Mouse (Mus musculus) spleen, postnatal 10 days (tissue): ENCODE results near the gene Spink8.
"Not testable (repeated sequence)": the region's sequence is repeated elsewhere in the genome, so short reads cannot be mapped to it uniquely, and the experiment has no call there.

Experiments
- DNase-seq, 2 experiments: peaks; one replicate each; pipeline ENCODE4 v3.0.0; 2021 to 2022; ENCODE audit warnings: low spot score in 2 of 2

Gene Spink8

DNA sequence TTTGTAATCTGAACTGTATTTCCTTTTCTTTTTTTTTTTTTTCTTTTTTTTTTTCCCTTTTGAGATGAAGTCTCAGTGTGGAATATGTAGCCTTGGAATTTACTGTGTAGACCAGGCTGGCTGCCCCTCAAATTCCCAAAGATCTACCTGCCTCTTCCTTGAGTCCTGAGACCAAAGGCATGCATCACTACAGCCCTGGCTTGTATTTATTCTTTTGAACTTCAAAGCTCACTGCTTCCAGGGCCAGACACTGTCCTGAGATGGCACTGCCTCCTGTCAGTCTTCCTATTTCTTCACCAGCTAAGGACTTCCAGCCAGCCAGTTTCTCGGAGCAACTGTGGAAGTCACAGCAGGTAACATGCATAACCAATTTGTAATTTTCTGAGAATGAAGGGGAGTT is at the start of gene Spink8:
TSS of gene Spink8 (plus strand) at position 301 of the 400 bp plus-strand sequence.
- DNase-seq: no peak

DNA sequence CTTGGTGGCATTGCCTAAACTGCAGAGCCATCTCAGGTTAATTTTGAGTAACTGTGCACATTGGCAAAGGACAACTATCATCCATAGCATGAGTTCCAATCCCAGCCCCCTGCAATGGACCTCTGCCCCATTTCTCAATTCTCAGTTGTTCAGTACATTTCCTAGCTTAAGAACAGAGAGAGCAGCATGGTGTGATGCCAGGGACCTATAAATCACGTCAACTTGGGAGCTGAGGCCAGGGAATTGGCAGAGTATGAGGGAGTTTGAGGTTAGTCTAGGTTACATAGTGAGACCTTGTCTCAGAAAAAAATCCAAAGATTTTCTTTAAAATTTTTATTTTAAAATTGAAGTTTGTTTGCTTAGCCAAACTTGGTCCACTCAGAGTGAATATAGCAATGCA is 45.2 kb upstream of the Spink8 start:
- DNase-seq: not testable (repeated sequence)

DNA sequence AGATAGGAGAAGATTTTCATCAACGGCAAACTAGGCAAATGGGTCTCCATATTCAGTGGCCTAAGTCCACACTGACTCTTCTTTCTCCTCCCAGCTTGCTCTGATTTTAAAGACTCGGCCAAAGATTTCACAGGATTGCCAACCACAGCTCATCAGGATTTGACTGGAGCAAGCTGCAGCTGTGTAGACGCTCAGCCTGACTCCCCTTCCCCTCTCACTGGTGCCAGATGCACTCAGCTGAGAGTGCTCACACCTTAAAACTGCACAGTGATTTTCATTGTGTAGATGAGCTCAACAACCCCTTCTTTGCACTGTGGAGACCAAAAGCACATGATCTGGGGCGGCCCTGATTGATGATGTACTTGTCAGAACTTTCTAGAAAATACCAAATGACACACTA is 21.5 kb upstream of the Spink8 start, which contains the start of gene Fbxw27:
TSS of gene Fbxw27 (minus strand) at position 101 of the 400 bp plus-strand sequence.
- not testable (repeated sequence) for DNase-seq

DNA sequence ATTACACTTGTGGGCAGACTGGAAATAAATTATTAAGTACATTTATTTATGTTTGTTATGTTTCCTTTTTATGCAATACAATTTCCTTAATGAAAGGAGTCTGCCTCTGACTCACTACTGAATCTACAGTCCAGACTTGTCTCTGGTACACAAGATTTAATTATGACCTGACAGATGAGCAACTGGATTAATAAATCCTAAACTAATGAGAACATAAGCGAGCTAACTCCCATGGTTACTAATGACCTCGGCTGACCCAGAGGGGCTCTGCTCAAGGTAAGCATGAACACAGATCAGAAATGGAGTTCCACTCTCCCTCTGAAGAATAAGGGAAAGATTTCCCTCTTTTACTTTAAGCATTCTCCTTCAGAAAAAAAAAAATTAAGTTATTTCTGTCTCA is 16.9 kb upstream of the Spink8 start:
- no peak for DNase-seq

DNA sequence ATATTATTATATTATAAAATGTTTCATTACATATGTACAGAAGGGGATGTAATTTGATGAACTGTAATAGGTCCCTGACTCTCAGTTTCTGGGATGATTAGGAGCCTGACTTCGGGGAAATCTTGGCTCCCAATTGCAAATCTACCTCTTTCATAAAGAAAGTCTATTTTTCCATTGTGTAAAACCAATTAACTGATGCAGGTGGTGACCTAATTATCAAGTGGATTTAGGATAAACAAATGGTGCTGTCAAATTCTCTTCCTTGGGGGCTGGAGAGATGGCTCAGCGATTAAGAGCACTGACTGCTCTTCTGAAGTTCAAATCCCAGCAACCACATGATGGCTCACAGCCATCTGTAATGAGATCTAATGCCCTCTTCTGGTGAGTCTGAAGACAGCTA is 16.3 kb upstream of the Spink8 start:
- no peak for DNase-seq

DNA sequence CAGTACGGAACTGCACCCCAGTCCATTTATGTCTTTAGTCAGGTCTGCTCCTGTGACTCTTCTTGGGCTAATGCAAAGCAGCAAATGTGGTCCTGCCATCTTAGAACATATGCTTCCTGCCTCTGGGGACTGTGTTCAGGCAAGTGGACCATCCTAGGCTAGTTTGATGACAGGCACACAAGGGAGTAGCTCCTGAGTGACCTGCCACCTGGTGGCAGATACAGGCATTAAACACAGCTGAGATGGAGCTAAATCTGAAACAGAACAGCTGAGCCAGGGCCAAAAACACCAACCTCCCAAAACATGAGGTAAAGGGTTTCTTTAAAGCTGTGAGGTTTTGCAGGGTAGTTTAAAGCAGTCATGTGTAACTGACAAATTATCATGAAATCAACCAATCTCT is 14.0 kb upstream of the Spink8 start:
- peak in 1 of 2 experiments; percentile 22 for DNase-seq

DNA sequence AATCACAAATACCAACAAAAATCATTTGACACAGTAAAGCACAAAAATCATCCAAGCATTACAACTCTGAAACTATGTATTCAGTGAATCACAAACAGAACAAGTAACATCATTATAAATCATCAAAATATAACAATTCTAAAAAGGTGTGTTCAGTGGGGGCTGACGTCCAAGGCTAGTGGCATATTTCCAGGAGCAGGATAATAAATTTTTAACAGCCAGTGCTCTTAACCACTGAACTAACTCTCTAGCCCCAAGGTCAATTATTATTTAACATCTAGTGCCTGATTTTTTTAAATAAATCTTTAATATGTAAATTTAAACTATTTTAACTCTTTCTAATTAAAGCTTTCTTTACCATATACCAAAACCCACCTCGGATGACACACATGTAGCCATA is 6.5 kb upstream of the Spink8 start:
- DNase-seq: not testable (repeated sequence)

DNA sequence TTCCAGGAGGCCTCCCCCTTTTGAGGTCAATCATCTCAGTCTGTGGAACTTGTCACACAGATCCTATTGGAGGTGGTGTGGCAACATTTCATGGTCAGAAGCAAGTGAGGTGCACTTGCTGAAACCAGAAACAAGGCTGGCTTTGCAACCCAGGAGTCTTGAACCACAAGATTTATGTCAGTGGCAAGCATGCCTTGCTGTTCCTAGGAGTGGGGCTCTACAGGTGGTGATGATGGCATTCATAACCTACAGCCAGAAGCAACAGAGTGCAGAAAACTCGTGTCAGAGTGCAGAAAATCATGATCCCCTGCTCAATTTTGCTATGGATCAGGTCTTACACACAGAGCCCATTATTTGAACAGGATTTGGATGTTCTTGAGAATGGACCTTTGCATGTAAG is 5.8 kb upstream of the Spink8 start:
- DNase-seq: no peak

DNA sequence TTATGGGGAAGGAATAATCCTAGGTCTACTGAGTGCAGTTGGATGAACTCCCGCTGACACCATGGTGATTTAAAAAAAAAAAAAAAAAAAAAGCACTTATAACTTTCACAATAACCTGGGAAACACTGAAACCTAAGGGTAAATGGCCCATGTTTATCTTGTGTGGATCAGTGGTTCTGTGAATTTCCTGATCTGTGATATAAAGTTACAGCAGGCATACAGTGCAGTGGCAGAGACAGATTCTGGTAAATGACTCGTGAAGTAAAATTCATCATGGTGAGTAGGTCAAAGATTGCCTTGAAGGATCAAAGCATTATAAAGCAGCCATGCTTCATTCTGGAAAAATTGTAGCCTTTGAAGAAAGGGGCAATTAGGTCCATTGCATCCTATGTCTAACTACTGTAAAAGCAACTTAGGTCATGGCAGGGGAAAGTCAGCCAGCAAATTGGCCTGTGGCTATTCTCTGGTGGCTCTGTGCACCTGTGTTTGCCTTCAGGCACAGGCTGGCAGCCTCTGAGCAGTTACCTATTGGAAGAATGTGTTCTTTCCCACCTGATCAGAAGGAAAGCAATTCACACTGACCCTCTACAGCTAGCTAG is 5.3 kb upstream of the Spink8 start:
- no peak for DNase-seq

DNA sequence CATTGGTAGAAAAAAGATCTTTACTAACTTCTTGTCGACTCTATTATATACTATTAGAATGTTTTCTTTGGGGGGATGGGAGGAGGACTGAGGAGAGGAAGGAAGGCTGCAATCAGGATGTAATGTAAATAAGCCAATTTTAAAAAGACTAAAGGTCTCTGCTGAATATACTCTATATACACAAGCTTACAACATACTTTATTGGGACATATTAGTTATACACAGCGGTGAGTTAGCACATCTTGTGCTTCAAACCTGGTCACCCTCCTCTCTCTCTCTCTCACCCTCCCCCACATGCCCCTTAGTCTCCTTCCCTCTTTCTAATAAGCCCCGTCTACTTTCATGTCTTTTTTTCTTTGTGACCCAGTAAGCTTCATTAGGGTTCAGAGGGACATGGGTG is 4.2 kb upstream of the Spink8 start:
- no peak for DNase-seq

DNA sequence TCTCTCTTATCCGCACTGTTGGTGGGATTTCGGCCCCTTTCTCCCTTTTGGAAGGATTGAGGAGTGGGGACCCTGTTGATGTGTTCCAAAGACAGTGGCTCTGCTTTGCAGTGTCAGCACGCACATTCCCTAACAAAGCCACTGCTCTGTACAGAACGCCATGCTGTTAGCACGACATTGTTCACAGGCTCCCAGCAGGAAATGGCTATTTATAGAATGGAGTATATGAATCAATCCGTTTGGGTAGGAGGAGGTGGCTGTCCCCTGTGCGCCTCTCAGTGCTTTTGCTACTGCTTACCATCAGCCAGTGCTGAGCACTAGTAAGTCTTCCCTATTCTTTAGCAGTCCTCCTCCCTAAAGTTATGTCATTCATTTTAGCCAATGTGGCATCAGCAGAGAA is 1.3 kb downstream of the Spink8 start:
- DNase-seq: no peak

DNA sequence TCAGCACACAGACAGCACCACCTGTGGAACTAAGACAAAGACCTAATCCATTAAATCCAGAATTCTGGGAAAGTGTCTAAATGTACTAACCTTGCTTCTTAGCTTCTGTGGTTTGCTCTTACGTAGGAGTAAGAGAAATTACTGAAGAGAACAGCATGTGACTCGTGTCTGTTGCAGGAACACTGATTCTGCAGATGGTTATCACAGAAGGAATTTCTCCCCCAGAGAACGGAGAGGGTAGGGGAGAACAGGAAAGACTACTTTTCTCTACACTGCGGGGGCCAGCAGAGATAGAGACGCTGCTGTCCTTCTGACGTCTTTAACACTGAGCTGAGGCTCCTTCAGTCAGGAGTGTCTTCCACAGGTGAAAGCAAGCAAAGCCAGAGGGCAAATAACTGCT is 4.3 kb downstream of the Spink8 start:
- no peak for DNase-seq

DNA sequence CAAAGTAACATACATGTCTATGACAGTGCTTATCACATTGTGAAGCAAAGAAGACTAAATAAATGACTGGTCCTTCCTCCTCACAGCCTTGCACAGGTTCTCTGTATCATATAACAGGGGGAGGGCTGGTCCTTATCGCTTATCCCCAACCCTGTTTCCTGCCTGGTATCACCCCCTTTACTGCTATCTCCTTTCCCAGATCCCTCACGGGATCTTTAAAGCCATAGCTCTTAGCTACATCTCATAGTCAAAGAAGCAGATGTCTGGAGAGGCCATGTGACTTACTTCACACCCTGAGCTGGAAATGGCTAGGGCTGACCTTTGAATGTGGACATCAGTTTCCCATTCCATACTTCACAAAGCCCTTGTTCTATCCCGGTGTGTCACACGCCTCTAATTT is 13.7 kb downstream of the Spink8 start:
- DNase-seq: no peak

DNA sequence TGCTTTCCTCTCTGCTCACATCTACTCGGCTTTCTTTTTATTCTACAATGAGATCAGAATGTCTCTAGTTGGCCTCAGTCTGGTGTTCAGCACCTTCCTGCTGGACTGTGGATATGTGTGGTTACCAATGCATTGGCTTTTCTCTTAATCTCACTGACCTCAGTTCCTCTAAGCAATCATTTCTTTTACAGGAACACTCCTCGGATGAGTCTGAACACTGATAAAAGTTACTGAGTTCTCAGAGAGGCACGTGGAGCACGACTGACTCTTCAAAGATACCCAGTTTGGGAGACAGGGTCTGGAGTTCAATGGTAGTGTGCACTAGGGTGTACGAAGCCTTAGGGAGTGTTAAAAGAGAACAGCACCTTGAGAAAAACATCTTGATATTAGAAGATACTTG is 14.1 kb downstream of the Spink8 start:
- no peak for DNase-seq

DNA sequence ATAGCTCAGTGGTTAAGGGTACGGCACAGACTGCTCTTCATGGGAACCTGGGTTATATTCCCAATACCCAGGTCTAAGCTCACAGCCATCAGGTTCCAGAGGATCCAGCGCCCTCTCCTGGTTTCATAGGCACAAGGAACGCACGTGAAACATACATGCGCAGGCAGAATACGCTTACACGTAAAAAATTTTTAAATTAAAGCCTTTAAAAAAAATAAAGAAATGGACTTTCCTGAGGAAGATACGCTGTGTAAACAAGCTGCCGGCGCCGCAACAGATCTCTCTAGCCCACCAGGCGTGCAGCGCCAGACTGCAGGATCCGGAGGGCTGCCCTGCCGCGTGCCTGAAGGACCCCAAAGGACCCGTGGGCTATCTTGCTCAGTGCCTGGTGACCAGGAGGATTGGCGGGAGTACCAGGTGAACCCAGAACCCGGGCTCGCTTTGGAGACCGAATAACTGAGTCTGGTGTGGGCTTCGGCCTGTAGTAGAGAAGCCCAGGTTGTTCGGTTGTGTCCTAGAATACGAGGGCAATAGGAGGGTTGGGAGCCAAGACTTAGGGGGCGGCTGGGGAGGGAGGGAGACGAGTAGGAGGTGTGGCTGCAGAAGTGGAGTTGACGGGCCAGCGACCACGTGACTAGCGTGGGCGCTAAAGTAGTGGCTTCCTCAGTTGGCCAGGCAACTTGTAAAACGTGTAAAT is 20.5 kb downstream of the Spink8 start, which contains the start of gene Nme6:
TSS of gene Nme6 (plus strand) at position 359 of the 697 bp plus-strand sequence.
- peak; percentile 81 to 90 for DNase-seq

DNA sequence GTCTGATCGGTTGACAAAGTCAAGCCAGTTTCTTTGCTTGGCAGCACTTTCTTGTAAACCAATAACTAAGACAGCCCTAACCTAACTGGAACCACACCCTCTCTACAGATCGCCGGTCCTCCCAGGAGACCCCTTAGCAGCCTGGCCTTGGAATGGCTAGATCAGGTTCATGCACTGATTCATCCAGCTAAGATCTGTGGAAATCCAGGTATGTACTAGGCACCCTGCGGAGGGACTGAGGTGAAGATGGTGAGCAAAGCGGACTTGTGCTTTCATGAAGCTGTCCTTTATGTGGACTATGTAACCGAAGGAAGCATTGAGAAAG is 21.0 kb downstream of the Spink8 start:
- DNase-seq: peak in 1 of 2 experiments; percentile 18

DNA sequence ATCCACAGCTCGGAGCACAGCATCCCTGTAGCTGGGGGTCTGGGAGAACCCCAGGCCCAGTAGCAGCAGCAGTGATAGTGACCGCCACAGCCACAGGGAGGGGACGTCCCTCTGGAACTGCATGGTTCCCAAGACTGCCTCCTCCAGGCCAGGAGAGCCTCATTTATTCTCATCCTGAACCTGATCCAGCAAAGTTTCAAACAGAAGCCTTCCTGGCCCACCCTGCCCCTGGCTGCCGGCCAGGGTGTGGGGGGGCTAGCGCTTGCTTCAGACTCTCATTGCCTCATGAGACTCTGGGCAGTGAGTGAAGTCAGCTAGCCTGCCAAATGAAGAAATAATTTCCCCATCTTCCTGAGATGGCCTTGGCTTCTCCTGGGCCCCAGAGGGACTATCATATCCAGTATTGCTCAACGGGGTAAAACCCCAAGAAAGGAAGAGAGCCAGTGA is 37.3 kb downstream of the Spink8 start, which contains the start of gene Camp:
TSS of gene Camp (minus strand) at position 306 of the 447 bp plus-strand sequence.
- DNase-seq: peak in 1 of 2 experiments; percentile 29

DNA sequence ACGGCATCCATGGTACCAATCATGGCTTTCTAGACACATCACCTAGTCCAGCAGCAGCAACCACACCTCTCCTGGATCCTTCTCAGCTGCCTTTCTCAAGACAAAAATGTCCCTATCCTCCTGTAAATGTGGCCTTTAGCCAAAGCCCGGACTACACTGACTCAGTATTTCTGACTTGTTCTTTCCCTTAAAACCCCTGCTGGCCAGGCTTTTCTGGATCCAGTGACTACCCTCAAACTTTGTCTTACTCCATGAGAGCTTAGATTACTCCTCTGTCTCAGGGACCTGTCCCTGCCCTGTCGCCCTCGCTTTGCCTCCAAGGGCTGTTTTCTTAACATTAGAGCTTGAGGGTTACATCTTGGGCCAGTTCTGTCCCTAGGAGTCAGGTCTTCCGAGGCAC is 38.0 kb downstream of the Spink8 start:
- DNase-seq: no peak

DNA sequence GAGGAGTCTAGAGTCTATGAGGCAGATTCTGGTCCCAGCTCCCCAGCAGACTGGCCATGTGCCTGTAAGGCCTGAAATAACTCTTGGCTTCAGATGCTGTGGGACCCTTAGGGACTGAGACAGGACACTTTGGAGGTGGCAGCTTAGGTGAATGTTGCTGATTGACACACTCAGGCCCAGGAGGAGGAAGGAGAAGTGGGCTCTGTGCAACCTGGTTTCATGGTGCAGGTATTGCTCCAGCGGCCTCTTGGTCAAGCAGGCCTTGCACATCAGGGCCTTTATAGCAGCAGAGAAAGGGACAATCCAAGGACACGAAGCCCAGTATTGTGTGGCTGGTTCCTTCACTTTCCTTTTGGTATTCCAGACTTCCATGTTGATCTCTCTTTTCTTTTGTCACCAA is 42.3 kb downstream of the Spink8 start:
- DNase-seq: no peak

DNA sequence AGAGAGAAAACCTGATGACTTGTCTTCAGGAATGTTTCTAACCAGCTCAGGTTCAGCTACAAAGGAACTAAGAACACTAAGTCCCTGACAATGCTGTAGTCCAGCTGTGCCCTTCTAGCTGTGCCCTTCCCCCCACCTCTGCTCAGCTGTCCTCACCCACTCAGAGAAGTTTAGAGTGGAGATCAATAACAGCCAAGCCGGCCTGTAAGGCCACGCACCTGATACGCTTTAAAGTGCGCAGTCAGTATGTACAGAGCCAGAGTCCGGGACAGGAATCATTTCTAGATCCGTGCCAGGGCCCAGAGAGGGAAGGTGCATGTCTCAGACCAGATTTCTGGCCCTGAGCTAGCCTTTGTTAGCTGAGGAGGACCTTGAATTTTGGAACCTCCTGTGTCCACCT is 43.9 kb downstream of the Spink8 start:
- DNase-seq: no peak

DNA sequence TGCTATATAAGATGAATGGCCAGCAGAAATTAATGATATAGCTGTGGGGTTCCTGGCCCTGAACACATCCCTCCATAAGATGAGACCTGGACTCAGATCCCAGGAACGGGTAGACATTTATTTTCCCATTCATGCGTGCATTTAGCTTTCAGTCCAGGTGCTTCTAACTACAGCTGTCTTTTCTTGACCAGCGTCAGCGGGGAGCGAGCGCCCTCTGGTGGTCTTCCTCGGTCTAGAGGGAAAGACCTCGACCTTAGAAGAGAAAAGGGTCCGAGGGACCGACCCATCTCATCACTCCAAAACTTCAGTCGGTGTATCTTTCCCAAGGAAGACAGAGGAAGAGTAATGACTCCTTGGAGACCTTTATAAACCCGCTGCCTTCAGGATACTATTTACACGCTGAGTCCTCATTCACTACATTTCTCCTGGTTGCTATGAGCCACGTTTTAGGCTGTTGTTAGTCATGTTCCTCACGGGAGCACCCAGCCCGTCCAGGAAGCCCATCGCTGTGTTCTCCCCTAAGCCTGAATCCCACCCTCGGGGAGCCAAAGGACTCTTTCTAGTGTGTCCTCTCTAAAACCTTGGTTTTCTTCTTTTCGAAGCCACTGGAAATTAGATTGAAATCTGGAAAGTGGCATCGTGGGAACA is 50.4 kb downstream of the Spink8 start:
- DNase-seq: peak; percentile 80 to 91

DNA sequence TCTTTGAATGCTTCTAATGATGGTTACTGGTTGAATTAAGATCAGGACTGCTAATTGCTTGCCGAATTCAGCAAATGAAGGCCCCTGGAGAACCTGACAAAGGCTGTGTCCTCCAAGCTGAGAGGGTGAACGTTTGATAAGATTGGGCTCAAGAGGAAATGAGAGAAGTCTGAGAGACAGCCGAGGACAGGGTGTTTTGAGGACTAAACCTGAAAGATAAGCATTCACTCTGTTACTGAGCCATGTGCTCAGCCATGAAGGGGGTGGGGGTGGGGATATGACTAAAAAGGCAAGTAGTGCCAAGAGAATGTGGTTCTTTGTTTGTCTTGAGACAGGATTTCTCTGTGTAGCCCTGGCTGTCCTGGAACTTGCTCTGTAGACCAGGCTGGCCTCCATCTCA is 51.0 kb downstream of the Spink8 start:
- DNase-seq: no peak

DNA sequence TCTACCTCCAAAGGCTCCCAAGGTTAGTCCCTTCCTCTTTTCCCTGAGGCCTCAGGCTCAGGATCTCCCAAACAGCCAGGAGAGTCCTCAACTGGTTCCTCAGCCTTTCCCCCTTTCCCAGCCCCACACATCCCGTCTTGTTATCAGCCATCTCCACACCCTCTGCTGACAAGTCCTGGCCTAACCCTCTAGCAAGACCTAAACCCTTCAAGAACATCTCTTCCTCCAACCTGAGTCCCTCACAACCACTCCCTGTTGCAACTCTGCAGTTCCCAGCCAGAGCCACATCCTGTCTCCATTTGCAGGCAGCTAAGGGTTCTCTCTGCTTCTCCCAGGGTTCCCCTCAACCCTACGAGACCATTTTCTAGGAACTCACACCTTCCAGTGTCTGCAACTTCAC is 54.1 kb downstream of the Spink8 start:
- no peak for DNase-seq
